Mouse (Mus musculus) CH12.LX (cell line): ENCODE measurements around the gene Sf1.

ENCODE experiments used
- CTCF ChIP-seq, 2 experiments: IDR thresholded peaks in 1 of 2; conservative IDR thresholded peaks in 1 of 2; 2 replicates each; pipeline ENCODE4 v1.5.1; 2011 to 2012; ENCODE audit warnings: low read depth in 2 of 2, low read length in 2 of 2, improper control_type of control experiment in 1 of 2, inconsistent platforms in 1 of 2, mild to moderate bottlenecking in 1 of 2, moderate library complexity in 1 of 2
- EP300 ChIP-seq: IDR thresholded peaks from 2 replicates; pipeline ENCODE4 v1.6.1; 2011; ENCODE audit warnings: low read length, improper control_type of control experiment
- MAZ ChIP-seq: IDR thresholded peaks from 2 replicates; pipeline ENCODE4 v1.6.1; 2012; ENCODE audit warnings: low read depth, mild to moderate bottlenecking, inconsistent platforms, low read length, improper control_type of control experiment, moderate library complexity
- NELFE ChIP-seq: IDR thresholded peaks from 2 replicates; pipeline ENCODE4 v1.6.1; 2011; ENCODE audit warnings: low read depth, low read length, improper control_type of control experiment
- TBP ChIP-seq: conservative IDR thresholded peaks from 2 replicates; pipeline ENCODE4 v1.6.1; 2011; ENCODE audit warnings: low read depth, low read length, improper control_type of control experiment

GRCm38 (mm10) chr19:6426703-6427500 is 63.4 kb downstream of the Sf1 start:
- TF ChIP-seq MAZ (no peak), NELFE (no peak), EP300 (no peak), CTCF (conservative IDR thresholded peaks at IDR 0.05 in 1 of 2, IDR thresholded peaks at IDR 0.05 in 1 of 2; ENCODE audit: low read depth in 2 of 2, low read length in 2 of 2) (no peak), TBP (no peak)
